Mouse (Mus musculus) CH12.LX (cell line): Measurements from ENCODE around the gene Sprr3. TPM values are rescaled to one million over a fixed set of nuclear protein-coding genes. Genes with fewer than 3 reads are reported as not detected.

Experiments
- DNase-seq: peaks from one replicate; pipeline ENCODE4 v3.0.0-alpha.2; 2013; ENCODE audit errors: extremely low read depth
- H3K27ac ChIP-seq: 2 replicates; pipeline ENCODE4 v1.5.1; 2012; ENCODE audit warnings: low read depth, mild to moderate bottlenecking, control low read depth, moderate library complexity; ENCODE audit not compliant: insufficient read depth
- H3K27me3 ChIP-seq: replicated peaks from 2 replicates; pipeline ENCODE3; 2012; ENCODE audit warnings: inconsistent platforms
- H3K36me3 ChIP-seq, 2 experiments: replicated peaks in 1 of 2; 2 replicates each; pipeline versions ENCODE3 to v1.6.1; 2012; ENCODE audit warnings: inconsistent platforms in 1 of 2, low read length in 1 of 2, mild to moderate bottlenecking in 1 of 2, mixed read lengths in 1 of 2, moderate library complexity in 1 of 2; ENCODE audit not compliant: control insufficient read depth in 1 of 2, insufficient read depth in 1 of 2
- H3K4me1 ChIP-seq, 2 experiments: 2 replicates each; pipeline ENCODE4 v1.6.1; 2012; ENCODE audit warnings: inconsistent platforms in 1 of 2, moderate library complexity in 1 of 2; ENCODE audit not compliant: insufficient read depth in 2 of 2, control insufficient read depth in 1 of 2
- H3K4me2 ChIP-seq: 2 replicates; pipeline ENCODE4 v1.6.1; 2012; ENCODE audit warnings: low read depth, mild to moderate bottlenecking, control low read depth; ENCODE audit not compliant: poor library complexity, insufficient read depth, severe bottlenecking
- H3K4me3 ChIP-seq, 3 experiments: fragments of 150-350 bp in 1 of 3; sonication (generic) in 1 of 3; replicated peaks in 1 of 3; 2 replicates each; pipeline versions ENCODE3 to v1.5.1; 2011 to 2012; ENCODE audit warnings: low read depth in 2 of 3, low read length in 2 of 3, mild to moderate bottlenecking in 2 of 3, moderate library complexity in 2 of 3, control low read depth in 1 of 3, improper control_type of control experiment in 1 of 3, inconsistent platforms in 1 of 3, mixed read lengths in 1 of 3; ENCODE audit not compliant: poor library complexity in 1 of 3
- H3K79me2 ChIP-seq: replicated peaks from 2 replicates; pipeline ENCODE4 v1.6.1; 2012; ENCODE audit warnings: mild to moderate bottlenecking, moderate library complexity; ENCODE audit not compliant: control insufficient read depth, poor library complexity, insufficient read depth, severe bottlenecking; ENCODE audit errors: extremely low read depth
- H3K9ac ChIP-seq: 2 replicates; pipeline ENCODE4 v1.6.1; 2012; ENCODE audit warnings: low read depth, mild to moderate bottlenecking, control low read depth, moderate library complexity; ENCODE audit not compliant: insufficient read depth
- H3K9me3 ChIP-seq: replicated peaks from 2 replicates; pipeline ENCODE3; 2012; ENCODE audit warnings: low read length, inconsistent platforms, mixed read lengths
- BHLHE40 ChIP-seq: IDR thresholded peaks from 2 replicates; pipeline ENCODE4 v1.6.1; 2011; ENCODE audit warnings: mild to moderate bottlenecking, low read depth, low read length, improper control_type of control experiment
- E2F4 ChIP-seq: IDR thresholded peaks from 2 replicates; pipeline ENCODE4 v1.6.1; 2011; ENCODE audit warnings: low read depth, low read length, improper control_type of control experiment; ENCODE audit not compliant: insufficient replicate concordance
- ELF1 ChIP-seq: IDR thresholded peaks from 2 replicates; pipeline ENCODE4 v1.6.1; 2014; ENCODE audit warnings: low read depth, mild to moderate bottlenecking, inconsistent platforms, low read length, improper control_type of control experiment
- EP300 ChIP-seq: IDR thresholded peaks from 2 replicates; pipeline ENCODE4 v1.6.1; 2011; ENCODE audit warnings: low read length, improper control_type of control experiment
- ETS1 ChIP-seq: conservative IDR thresholded peaks from 2 replicates; pipeline ENCODE4 v1.6.1; 2012; ENCODE audit warnings: low read depth, mild to moderate bottlenecking, inconsistent platforms, low read length, improper control_type of control experiment, moderate library complexity
- HCFC1 ChIP-seq: IDR thresholded peaks from 2 replicates; pipeline ENCODE4 v1.6.1; 2012; ENCODE audit warnings: low read depth, mild to moderate bottlenecking, inconsistent platforms, low read length, improper control_type of control experiment
- IRF4 ChIP-seq: IDR thresholded peaks from 2 replicates; pipeline ENCODE4 v1.6.1; 2014; ENCODE audit warnings: low read depth, mild to moderate bottlenecking, inconsistent platforms, low read length, improper control_type of control experiment
- JUND ChIP-seq: conservative IDR thresholded peaks from 2 replicates; pipeline ENCODE4 v1.6.1; 2011; ENCODE audit warnings: low read depth, low read length, improper control_type of control experiment
- KAT2A ChIP-seq: IDR thresholded peaks from 2 replicates; pipeline ENCODE4 v1.6.1; 2012; ENCODE audit warnings: low read length, improper control_type of control experiment, inconsistent platforms; ENCODE audit not compliant: insufficient replicate concordance
- MAFK ChIP-seq: IDR thresholded peaks from 2 replicates; pipeline ENCODE4 v1.6.1; 2011; ENCODE audit warnings: low read length, improper control_type of control experiment; ENCODE audit not compliant: insufficient replicate concordance
- PAX5 ChIP-seq: IDR thresholded peaks from 2 replicates; pipeline ENCODE4 v1.6.1; 2012; ENCODE audit warnings: low read length, inconsistent platforms, mixed read lengths
- POLR2A ChIP-seq: IDR thresholded peaks from 2 replicates; pipeline ENCODE4 v1.6.1; 2011; ENCODE audit warnings: low read depth, mild to moderate bottlenecking, improper control_type of control experiment, low read length
- RAD21 ChIP-seq: IDR thresholded peaks from 2 replicates; pipeline ENCODE4 v1.6.1; 2011; ENCODE audit warnings: low read depth, mild to moderate bottlenecking, low read length, improper control_type of control experiment, moderate library complexity
- RCOR1 ChIP-seq: conservative IDR thresholded peaks from 2 replicates; pipeline ENCODE4 v1.6.1; 2012; ENCODE audit warnings: low read depth, mild to moderate bottlenecking, inconsistent platforms, low read length, improper control_type of control experiment
- SIN3A ChIP-seq: IDR thresholded peaks from 2 replicates; pipeline ENCODE4 v1.6.1; 2012; ENCODE audit warnings: low read length, improper control_type of control experiment, inconsistent platforms
- TBP ChIP-seq: conservative IDR thresholded peaks from 2 replicates; pipeline ENCODE4 v1.6.1; 2011; ENCODE audit warnings: low read depth, low read length, improper control_type of control experiment
- TCF12 ChIP-seq: IDR thresholded peaks from 2 replicates; pipeline ENCODE4 v1.6.1; 2014; ENCODE audit warnings: low read depth, mild to moderate bottlenecking, inconsistent platforms, low read length, improper control_type of control experiment
- UBTF ChIP-seq: IDR thresholded peaks from 2 replicates; pipeline ENCODE4 v1.6.1; 2012; ENCODE audit warnings: low read depth, mild to moderate bottlenecking, inconsistent platforms, low read length, improper control_type of control experiment, moderate library complexity
- USF1 ChIP-seq: IDR thresholded peaks from 2 replicates; pipeline ENCODE4 v1.6.1; 2014; ENCODE audit warnings: low read depth, mild to moderate bottlenecking, inconsistent platforms, low read length, improper control_type of control experiment
- USF2 ChIP-seq: conservative IDR thresholded peaks from 2 replicates; pipeline ENCODE4 v1.6.1; 2011; ENCODE audit warnings: low read depth, low read length, improper control_type of control experiment
- dilution Hi-C: fragments of 300-500 bp; cut with MboI; formaldehyde crosslinking; loops from 2 replicates; pipeline ENCODE4 v1.14.3; 2020; ENCODE audit warnings: low sequenced_read_pairs; ENCODE audit not compliant: extremely low pct_unique_long_range_greater_than_20kb, extremely low pct_ligation_motif_present
- in situ Hi-C: fragments of 300-500 bp; cut with MboI; formaldehyde crosslinking; loops from 3 replicates; pipeline ENCODE4 v1.14.3; 2019; ENCODE audit warnings: low sequenced_read_pairs, low pct_ligation_motif_present, low pct_unique_long_range_greater_than_20kb, mixed read lengths
- polyA plus RNA-seq: library from polyadenylated mRNA; unstranded; fragments of >175 nt; gene quantifications from 2 replicates; pipeline ENCODE4 v1.2.1, GENCODE M21; 2012; ENCODE audit warnings: low read depth; ENCODE audit not compliant: insufficient read length
- total RNA-seq, 2 experiments: library from RNA; depleted of rRNA; stranded (reverse); fragments of 300-350 nt in 1 of 2; fragments of >200 nt in 1 of 2; gene quantifications; 2 replicates each; pipeline ENCODE4 v1.2.3; 2012 to 2014

Sprr3 gene
- total and polyA plus RNA-seq, 3 experiments = not detected

DNA sequence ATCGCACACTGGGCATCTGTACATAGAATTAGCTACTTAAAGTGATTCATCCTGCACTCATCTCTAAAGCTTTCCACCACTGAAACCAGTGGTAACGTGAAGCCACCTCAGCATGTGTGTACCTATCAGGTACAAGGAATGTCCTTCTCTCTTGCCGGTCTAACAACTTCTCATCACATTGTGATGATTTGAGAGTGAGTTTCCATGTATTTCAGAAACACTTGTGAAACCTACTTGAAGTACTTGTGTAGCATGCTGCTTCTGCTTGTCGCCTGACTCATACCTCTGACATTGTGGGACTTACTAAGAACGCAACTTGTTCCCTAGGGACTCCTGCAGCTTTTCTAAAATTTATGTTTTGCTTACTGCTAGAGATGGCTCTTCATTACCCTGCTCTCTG, 3.4 kb downstream of the Sprr3 start:
- H3K36me3 ChIP-seq = no peaks in the 10 kb centered on the region
- H3K27ac ChIP-seq = no peak overlapping the region
- H3K9ac ChIP-seq = no peak overlapping the region
- H3K79me2 ChIP-seq = no peaks in the 10 kb centered on the region; the same call in 1 of the 2 replicates
- in situ Hi-C loops (no loop called here), dilution Hi-C loops (no loop called here)
- no peak overlapping the region for H3K4me2 ChIP-seq
- no peaks in the 10 kb centered on the region for H3K27me3 ChIP-seq
- DNase-seq = no peak
- H3K9me3 ChIP-seq = peaks cover 39% of the 10 kb centered on the region
- H3K4me3 ChIP-seq = no peak overlapping the region
- no peak for TF ChIP-seq ELF1
- TF ChIP-seq PAX5 = no peak
- TF ChIP-seq RAD21 = no peak
- TF ChIP-seq IRF4 = no peak
- no peak for TF ChIP-seq KAT2A
- no peak for TF ChIP-seq RCOR1
- no peak for TF ChIP-seq ETS1
- no peak for TF ChIP-seq HCFC1
- TF ChIP-seq BHLHE40 = no peak
- TF ChIP-seq SIN3A = no peak
- TF ChIP-seq UBTF = no peak
- no peak for TF ChIP-seq POLR2A
- TF ChIP-seq USF2 = no peak
- TF ChIP-seq USF1 = no peak
- no peak for TF ChIP-seq E2F4
- H3K4me1 ChIP-seq = no peaks in the 10 kb centered on the region

DNA sequence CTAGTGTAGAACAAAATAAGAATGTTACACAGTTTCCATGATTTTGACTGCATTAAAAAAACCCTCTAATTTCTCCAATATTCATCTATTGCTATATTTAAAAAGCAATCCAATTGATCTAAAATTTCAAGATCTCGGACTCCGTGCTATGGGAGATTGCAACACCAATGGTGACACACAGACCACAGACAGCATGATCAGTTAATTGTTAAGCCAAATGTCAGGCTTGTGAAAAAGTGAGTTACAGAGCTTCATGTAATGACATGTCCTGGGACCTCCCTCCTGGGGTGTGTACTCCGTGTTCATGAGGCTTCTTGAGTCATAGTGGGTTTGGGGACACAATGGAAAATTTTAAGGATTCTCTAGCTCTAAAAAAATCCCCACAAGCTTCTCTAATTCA, 18.3 kb downstream of the Sprr3 start:
- dilution Hi-C loops = no loop called here
- Histone ChIP-seq H3K4me1 (no peaks in the 10 kb centered on the region), H3K9ac (no peak overlapping the region), H3K9me3 (peaks cover 34% of the 10 kb centered on the region), H3K27me3 (no peaks in the 10 kb centered on the region), H3K79me2 (no peaks in the 10 kb centered on the region), H3K27ac (no peak overlapping the region), H3K4me2 (no peak overlapping the region), H3K36me3 (no peaks in the 10 kb centered on the region), H3K4me3 (no peak overlapping the region)
- DNase-seq = no peak
- TF ChIP-seq ETS1 (no peak), USF1 (no peak), MAFK (no peak), TBP (no peak), UBTF (no peak), TCF12 (no peak), IRF4 (no peak), EP300 (no peak), JUND (no peak)
- in situ Hi-C loops = no loop called here
